Mouse (Mus musculus): ENCODE results near the gene Tlx1. TPM values are rescaled to one million over a fixed set of nuclear protein-coding genes. Genes with fewer than 3 reads are reported as not detected.

The Tlx1 gene
- polyA plus RNA-seq, 1 experiment: not detected

DNA sequence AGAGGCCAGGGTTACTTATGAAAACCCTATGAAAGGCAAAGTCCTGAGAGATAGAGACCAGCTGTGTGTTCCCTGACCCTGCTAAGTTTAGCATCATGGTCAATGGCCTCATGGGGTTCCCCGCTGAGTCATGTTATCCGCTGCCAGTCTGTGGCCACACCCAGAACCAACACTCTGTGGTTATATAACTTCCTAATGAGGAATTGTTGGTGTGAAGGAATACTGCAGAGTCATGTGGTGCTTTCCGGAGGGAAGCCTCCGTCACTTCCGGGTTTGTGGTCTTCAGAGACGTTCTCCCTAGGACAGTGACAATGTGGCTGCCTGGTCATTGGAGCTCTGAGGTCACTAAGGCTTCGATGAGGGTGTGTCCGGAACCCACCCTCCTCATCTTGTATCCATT lies 25.8 kb downstream of the Tlx1 start:
- 0 out of 2 replicates have a peak overlapping the region, but pooled peaks have one; percentile 6 for H3K4me3 ChIP-seq (ENCODE audit: insufficient read depth, low read depth, low read length)
- H3K27ac ChIP-seq (replicated peaks; ENCODE audit: low read depth, low read length): 0 out of 2 replicates have a peak overlapping the region, but pooled peaks have one; percentile 15
- H3K4me1 ChIP-seq (ENCODE audit: control insufficient read depth, insufficient read depth, insufficient read length, low read length): no peaks in the 10 kb centered on the region

DNA sequence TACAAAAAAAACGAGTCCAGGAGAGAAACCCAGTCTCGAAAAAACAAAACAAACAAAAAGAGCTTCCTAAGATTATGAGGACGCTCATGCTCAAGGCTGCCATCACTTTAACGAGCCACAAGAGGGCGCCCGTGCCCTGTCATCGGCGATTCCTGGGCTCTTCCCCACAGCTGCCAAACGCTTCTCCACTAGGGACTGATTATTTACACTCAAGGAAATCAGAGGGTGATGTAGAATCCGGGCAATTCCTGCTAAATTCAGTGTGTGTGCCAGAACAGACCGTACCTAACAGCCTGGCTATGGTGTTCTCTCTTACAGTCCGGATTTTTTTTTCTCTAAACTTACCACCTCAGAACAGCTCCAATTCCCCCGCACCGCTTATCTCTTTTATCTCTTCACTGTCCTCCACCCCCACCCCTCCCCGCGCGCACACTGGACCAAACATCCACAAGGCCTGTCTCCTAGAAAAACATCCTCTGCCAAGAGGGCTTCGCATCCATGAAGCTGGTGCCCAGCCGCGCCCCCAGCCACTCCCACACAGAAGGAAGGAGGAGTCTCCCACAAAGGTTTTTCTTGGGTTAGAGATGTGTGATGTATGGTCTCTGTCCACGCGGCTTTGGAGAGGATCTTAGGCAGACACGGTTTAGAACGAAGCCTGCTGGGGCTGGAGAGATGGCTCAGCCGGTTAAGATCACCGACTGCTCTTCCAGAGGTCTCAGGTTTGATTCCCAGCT lies 26.7 kb downstream of the Tlx1 start:
- Histone ChIP-seq H3K27ac (replicated peaks; ENCODE audit: low read depth, low read length) (0 out of 2 replicates have a peak overlapping the region, but pooled peaks have one; percentile 15), H3K4me3 (ENCODE audit: insufficient read depth, low read depth, low read length) (0 out of 2 replicates have a peak overlapping the region, but pooled peaks have one; percentile 6), H3K4me1 (ENCODE audit: control insufficient read depth, insufficient read depth, insufficient read length, low read length) (no peaks in the 10 kb centered on the region)

DNA sequence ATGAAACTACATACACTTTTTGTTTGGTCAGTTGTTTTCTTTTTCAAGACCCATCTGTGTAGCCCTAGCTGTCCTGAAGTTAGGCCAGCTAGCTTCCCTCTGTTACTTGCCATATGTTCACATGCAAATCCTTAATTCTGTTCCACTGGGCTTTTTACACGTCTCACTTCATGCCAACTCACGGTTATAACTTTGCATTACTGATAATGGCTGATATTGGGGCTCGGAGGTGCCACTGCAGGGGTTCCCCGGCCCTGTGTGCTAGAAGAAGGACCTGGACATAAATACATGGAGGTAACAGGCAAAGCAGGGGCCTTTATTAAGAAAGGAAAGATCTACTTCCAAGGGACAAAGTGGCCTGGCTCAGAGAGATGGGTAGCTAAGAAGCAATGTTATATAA lies 29.0 kb downstream of the Tlx1 start:
- H3K27ac ChIP-seq (replicated peaks; ENCODE audit: low read depth, low read length): no peak overlapping the region
- H3K4me1 ChIP-seq (ENCODE audit: control insufficient read depth, insufficient read depth, insufficient read length, low read length): no peaks in the 10 kb centered on the region
- H3K4me3 ChIP-seq (ENCODE audit: insufficient read depth, low read depth, low read length): no peak overlapping the region

- H3K4me1 ChIP-seq (ENCODE audit: control insufficient read depth, insufficient read depth, insufficient read length, low read length): no peaks in the 10 kb centered on the region
- H3K27ac ChIP-seq (replicated peaks; ENCODE audit: low read depth, low read length): no peak overlapping the region
- no peak overlapping the region for H3K4me3 ChIP-seq (ENCODE audit: insufficient read depth, low read depth, low read length)
These were observed 30.0 kb downstream of the Tlx1 start for GRCm38 (mm10) chr19:45180447-45180846.

- Histone ChIP-seq H3K4me1 (ENCODE audit: control insufficient read depth, insufficient read depth, insufficient read length, low read length) (no peaks in the 10 kb centered on the region), H3K4me3 (ENCODE audit: insufficient read depth, low read depth, low read length) (no peak overlapping the region), H3K27ac (replicated peaks; ENCODE audit: low read depth, low read length) (no peak overlapping the region)
These were observed 44.2 kb downstream of the Tlx1 start for GRCm38 (mm10) chr19:45194651-45195050.

GRCm38 (mm10) chr19:45196967-45197366 lies 46.5 kb downstream of the Tlx1 start:
- Histone ChIP-seq H3K4me1 (ENCODE audit: control insufficient read depth, insufficient read depth, insufficient read length, low read length) (no peaks in the 10 kb centered on the region), H3K4me3 (ENCODE audit: insufficient read depth, low read depth, low read length) (no peak overlapping the region), H3K27ac (replicated peaks; ENCODE audit: low read depth, low read length) (no peak overlapping the region)

DNA sequence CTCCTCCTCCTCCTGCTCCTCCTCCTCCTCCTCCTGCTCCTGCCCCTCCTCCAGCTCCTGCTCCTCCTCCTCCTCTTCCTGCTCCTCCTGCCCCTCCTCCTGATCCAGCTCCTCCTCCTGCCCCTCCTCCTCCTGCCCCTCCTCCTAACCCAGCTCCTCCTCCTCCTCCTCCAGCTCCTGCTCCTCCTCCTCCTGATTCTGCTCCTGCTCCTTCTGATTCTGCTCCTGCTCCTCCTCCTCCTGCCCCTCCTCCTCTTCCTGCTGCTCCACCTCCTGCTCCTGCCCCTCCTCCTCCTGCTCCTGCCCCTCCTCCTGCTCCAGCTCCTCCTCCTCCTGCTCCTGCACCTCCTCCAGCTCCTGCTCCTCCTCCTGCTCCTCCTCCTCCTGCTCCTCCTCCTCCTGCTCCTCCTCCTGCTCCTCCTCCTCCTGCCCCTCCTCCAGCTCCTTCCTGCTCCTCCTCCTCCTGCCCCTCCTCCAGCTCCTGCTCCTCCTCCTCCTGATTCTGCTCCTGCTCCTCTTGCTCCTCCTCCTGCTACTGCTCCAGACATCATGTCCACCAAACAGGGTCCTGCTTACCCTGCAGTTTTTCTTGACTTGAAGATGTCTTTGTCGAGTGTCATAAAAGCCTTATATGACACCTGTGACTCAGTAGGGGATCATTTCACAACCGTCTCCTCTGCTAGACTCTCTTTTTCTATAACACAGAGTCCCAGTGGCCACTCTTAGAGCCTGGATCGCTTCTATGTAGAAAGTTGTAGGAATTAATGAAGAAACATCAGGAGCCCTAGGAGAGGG lies 55.0 kb downstream of the Tlx1 start:
- Histone ChIP-seq H3K4me1 (ENCODE audit: control insufficient read depth, insufficient read depth, insufficient read length, low read length) (peaks cover 2% of the 10 kb centered on the region; the same call in 1 of the 2 replicates), H3K4me3 (ENCODE audit: insufficient read depth, low read depth, low read length) (no peak overlapping the region), H3K27ac (replicated peaks; ENCODE audit: low read depth, low read length) (no peak overlapping the region)

Other genes with a start within 250 kb of the Tlx1 start
- 4.4 and 6.2 TPM in 2 replicates for gene Slf2, start 219.5 kb upstream of the Tlx1 start, polyA plus RNA-seq (2012; ENCODE audit: insufficient read depth, insufficient read length, missing spikeins)
- gene Sema4g, start 161.6 kb upstream of the Tlx1 start, polyA plus RNA-seq (2012; ENCODE audit: insufficient read depth, insufficient read length, missing spikeins): 0.25 and 0.55 TPM in 2 replicates
- gene Twnk, start 145.0 kb upstream of the Tlx1 start, polyA plus RNA-seq (2012; ENCODE audit: insufficient read depth, insufficient read length, missing spikeins): 9.1 and 11.1 TPM in 2 replicates
- 53.4 and 58.6 TPM in 2 replicates for gene Mrpl43, start 144.2 kb upstream of the Tlx1 start, polyA plus RNA-seq (2012; ENCODE audit: insufficient read depth, insufficient read length, missing spikeins)
- gene Lzts2, start 136.3 kb upstream of the Tlx1 start, polyA plus RNA-seq (2012; ENCODE audit: insufficient read depth, insufficient read length, missing spikeins): 32.4 and 34.7 TPM in 2 replicates
- gene Pdzd7, start 105.0 kb upstream of the Tlx1 start, polyA plus RNA-seq (2012; ENCODE audit: insufficient read depth, insufficient read length, missing spikeins): not detected in 2 replicates
- 2.0 and 5.0 TPM in 2 replicates for gene Sfxn3, start 103.2 kb upstream of the Tlx1 start, polyA plus RNA-seq (2012; ENCODE audit: insufficient read depth, insufficient read length, missing spikeins)
- 5.4 and 8.8 TPM in 2 replicates for gene Kazald1, start 75.4 kb upstream of the Tlx1 start, polyA plus RNA-seq (2012; ENCODE audit: insufficient read depth, insufficient read length, missing spikeins)
- gene Lbx1, start 85.1 kb downstream of the Tlx1 start, polyA plus RNA-seq (2012; ENCODE audit: insufficient read depth, insufficient read length, missing spikeins): 0.75 TPM in 1 of 2 replicates, not detected in the other
- 9.3 and 9.7 TPM in 2 replicates for gene Btrc, start 213.1 kb downstream of the Tlx1 start, polyA plus RNA-seq (2012; ENCODE audit: insufficient read depth, insufficient read length, missing spikeins)